15 mouse cellular contexts compared by ENCODE assay signal in genomic region chr9:46082381-46082821, GRCm38 (mm10).
DNase-seq lines count a peak whose midpoint lies in the region; ATAC-seq lines count a peak whose summit lies in the region.
"Had no signal": no experiment of that assay in that cellular context is flagged by ENCODE, and none has a peak within 500 bp of the region (broad histone marks: within the 10 kb centered on the region; RNA-seq: fewer than 3 reads in every experiment).

No protein-coding gene starts in this region.

- ATAC-seq in heart, embryonic 16.5 days (replicated peaks; ENCODE audit: extremely low read depth, insufficient read depth, low FRiP score), result peak; percentile 37; the same call in 1 of the 2 replicates
- ATAC-seq in heart, embryonic 11.5 days (replicated peaks; ENCODE audit: insufficient number of reproducible peaks, low FRiP score, low TSS enrichment), result no peak
- no peak for ATAC-seq in intestine, embryonic 16.5 days

- no peaks in the 10 kb centered on the region for H3K27me3 ChIP-seq in heart, embryonic 16.5 days (ENCODE audit: control insufficient read depth, insufficient read depth, low read length)
- H3K27me3 ChIP-seq in heart, embryonic 11.5 days (ENCODE audit: control insufficient read depth, insufficient read depth, low read length), result no peaks in the 10 kb centered on the region
- no peaks in the 10 kb centered on the region for H3K27me3 ChIP-seq in intestine, embryonic 16.5 days (replicated peaks; ENCODE audit: control insufficient read depth, insufficient read depth, low read length)
- H3K27me3 ChIP-seq: embryonic facial prominence, embryonic 12.5 days; liver, embryonic 13.5 days; megakaryocyte, embryonic 14.5 days; neural tube, embryonic 13.5 days had no signal

- no peak overlapping the region for H3K9ac ChIP-seq in heart, embryonic 16.5 days (ENCODE audit: low read length)
- H3K9ac ChIP-seq in heart, embryonic 11.5 days (ENCODE audit: low read depth, low read length), result no peak overlapping the region
- no peak overlapping the region for H3K9ac ChIP-seq in intestine, embryonic 16.5 days (ENCODE audit: low read depth, low read length)
- H3K9ac ChIP-seq: embryonic facial prominence, embryonic 12.5 days; liver, embryonic 13.5 days; neural tube, embryonic 13.5 days had no signal

- H3K27ac ChIP-seq in heart, embryonic 16.5 days (ENCODE audit: low read length), result peak overlapping the region; percentile 12
- no peak overlapping the region for H3K27ac ChIP-seq in heart, embryonic 11.5 days (ENCODE audit: low read depth, low read length)
- H3K27ac ChIP-seq in intestine, embryonic 16.5 days (ENCODE audit: low read length), result no peak overlapping the region
- H3K27ac ChIP-seq: embryonic facial prominence, embryonic 12.5 days; liver, embryonic 13.5 days; neural tube, embryonic 13.5 days had no signal

- no peak overlapping the region for H3K4me3 ChIP-seq in heart, embryonic 16.5 days (ENCODE audit: low read length)
- H3K4me3 ChIP-seq in heart, embryonic 11.5 days (ENCODE audit: low read depth, low read length), result no peak overlapping the region
- H3K4me3 ChIP-seq in intestine, embryonic 16.5 days (ENCODE audit: low read length), result no peak overlapping the region
- H3K4me3 ChIP-seq: embryonic facial prominence, embryonic 12.5 days; liver, embryonic 13.5 days; neural tube, embryonic 13.5 days had no signal

- WGBS in heart, embryonic 16.5 days, result 39% methylated on average over 6 of the region's 6 CpGs
- 69% methylated on average over 6 of the region's 6 CpGs for WGBS in heart, embryonic 11.5 days (ENCODE audit: insufficient replicate concordance)
- WGBS in intestine, embryonic 16.5 days, result 54% methylated on average over 6 of the region's 6 CpGs

- H3K9me3 ChIP-seq in heart, embryonic 16.5 days (replicated peaks; ENCODE audit: control insufficient read depth, low read length), result no peaks in the 10 kb centered on the region
- H3K9me3 ChIP-seq in heart, embryonic 11.5 days (replicated peaks; ENCODE audit: control insufficient read depth, low read length), result no peaks in the 10 kb centered on the region
- no peaks in the 10 kb centered on the region for H3K9me3 ChIP-seq in intestine, embryonic 16.5 days (ENCODE audit: control insufficient read depth, low read length)
- H3K9me3 ChIP-seq: embryonic facial prominence, embryonic 12.5 days; liver, embryonic 13.5 days; megakaryocyte, embryonic 14.5 days; neural tube, embryonic 13.5 days had no signal

- H3K4me2 ChIP-seq in heart, embryonic 16.5 days (ENCODE audit: low read depth, low read length), result no peak overlapping the region
- no peak overlapping the region for H3K4me2 ChIP-seq in heart, embryonic 11.5 days
- H3K4me2 ChIP-seq in intestine, embryonic 16.5 days (ENCODE audit: low read depth, low read length), result no peak overlapping the region
- H3K4me2 ChIP-seq: embryonic facial prominence, embryonic 12.5 days; liver, embryonic 13.5 days; neural tube, embryonic 13.5 days had no signal

- no peaks in the 10 kb centered on the region for H3K36me3 ChIP-seq in heart, embryonic 16.5 days (ENCODE audit: control insufficient read depth, insufficient read depth)
- H3K36me3 ChIP-seq in heart, embryonic 11.5 days (ENCODE audit: control insufficient read depth, insufficient read depth, low read length), result no peaks in the 10 kb centered on the region
- H3K36me3 ChIP-seq in intestine, embryonic 16.5 days (ENCODE audit: control insufficient read depth, insufficient read depth, low read length), result no peaks in the 10 kb centered on the region
- H3K36me3 ChIP-seq: embryonic facial prominence, embryonic 12.5 days; liver, embryonic 13.5 days; neural tube, embryonic 13.5 days had no signal

- DNase-seq in adrenal gland, postnatal 14 days, result peak; percentile 37
- no peak for DNase-seq in adrenal gland, adult 18-20 months (ENCODE audit: low spot score in 2 of 2)
- peak; percentile 25 to 28 for DNase-seq in adrenal gland, postnatal 36 days
- peak; percentile 58 to 62 for DNase-seq in left cerebral cortex, adult 9 months (ENCODE audit: low spot score in 2 of 2)
- DNase-seq in MN1 (ENCODE audit: low spot score), result no peak
- DNase-seq: heart, postnatal 36 days; kidney, adult 11 months; liver, embryonic 13.5 days; thymus, adult 2 months had no signal

- H3K4me1 ChIP-seq in heart, embryonic 16.5 days (ENCODE audit: control insufficient read depth, insufficient read depth, low read length), result peaks cover 11% of the 10 kb centered on the region
- H3K4me1 ChIP-seq in heart, embryonic 11.5 days (ENCODE audit: control insufficient read depth, insufficient read depth, low read length), result no peaks in the 10 kb centered on the region
- H3K4me1 ChIP-seq in intestine, embryonic 16.5 days (ENCODE audit: control insufficient read depth, insufficient read depth, low read length), result peaks cover 5% of the 10 kb centered on the region

Comparison
In these comparisons a context has a peak if more than half of its experiments do, and no peak if none do; other contexts are left out.
1. DNase-seq: peak in adrenal gland, postnatal 14 days (single experiment), adrenal gland, postnatal 36 days (2 of 2) and left cerebral cortex, adult 9 months (2 of 2); none in adrenal gland, adult 18-20 months (0 of 2) and MN1 (single experiment).